Mouse (Mus musculus): ENCODE results near the gene Nepn. TPM values are rescaled to one million over a fixed set of nuclear protein-coding genes. Genes with fewer than 3 reads are reported as not detected.

Gene Nepn
- 0.06 and 0.16 TPM in 2 replicates for polyA plus RNA-seq (2012; rRNA removed)

GRCm38 (mm10) chr10:52388922-52389430, at the start of gene Nepn:
TSS of gene Nepn (plus strand) at chr10:52388972.

GRCm38 (mm10) chr10:52358467-52358866, 30.3 kb upstream of the Nepn start, which contains the start of gene Gm26741:
TSS of gene Gm26741 (plus strand) at chr10:52358767.

GRCm38 (mm10) chr10:52381845-52382591, 6.8 kb upstream of the Nepn start, which contains the start of gene Gopc:
TSS of gene Gopc (minus strand) at chr10:52382124.

GRCm38 (mm10) chr10:52417299-52417997, 28.7 kb downstream of the Nepn start, which contains the start of gene Nus1:
TSS of gene Nus1 (plus strand) at chr10:52417547.

Other genes starting within 250 kb of the Nepn start
- 0.01 TPM in 1 of 2 replicates, not detected in the other for gene Ros1, start 193.7 kb upstream of the Nepn start, polyA plus RNA-seq (2012; rRNA removed)
- 9.6 and 9.7 TPM in 2 replicates for gene Dcbld1, start 155.4 kb upstream of the Nepn start, polyA plus RNA-seq (2012; rRNA removed)
- gene Gm26741, start 30.2 kb upstream of the Nepn start, polyA plus RNA-seq (2012; rRNA removed): not detected in 2 replicates
- 17.7 and 19.0 TPM in 2 replicates for gene Gopc, start 6.8 kb upstream of the Nepn start, polyA plus RNA-seq (2012; rRNA removed)
- gene Nus1, start 28.6 kb downstream of the Nepn start, polyA plus RNA-seq (2012; rRNA removed): 32.0 TPM in 2 replicates